Mouse (Mus musculus): ENCODE data around the gene Agap1. TPM values are rescaled to one million over a fixed set of nuclear protein-coding genes. Genes with fewer than 3 reads are reported as not detected.

Gene Agap1
- polyA plus RNA-seq (2015; fragmentation: Nextera tagmentation; extraction: Ambion mirVana): 8.7 and 10.7 TPM in 2 replicates

GRCm38 (mm10) chr1:89454196-89455123 lies at the start of gene Agap1:
Agap1 (plus strand) TSS chr1:89454806.
- peak; percentile 96 for DNase-seq (ENCODE audit: low spot score)
- H3K9ac ChIP-seq (replicated peaks; ENCODE audit: low read depth): peak within 1 kb of the TSS; percentile 68
- ATAC-seq: peak; percentile 97
- TF ChIP-seq EP300 (IDR thresholded peaks at IDR 0.05) (no peak), CTCF (IDR thresholded peaks at IDR 0.05) (no peak)
- peak within 1 kb of the TSS; percentile 93 for H3K4me2 ChIP-seq (replicated peaks; ENCODE audit: low read depth, low read length)
- no peaks in the 10 kb centered on the region for H3K36me3 ChIP-seq (ENCODE audit: insufficient read depth, low read length)
- H3K9me3 ChIP-seq (ENCODE audit: low read length): 0 out of 2 replicates have a peak, but pooled peaks cover 5% of the 10 kb centered on the region
- peak within 1 kb of the TSS; percentile 87 for H3K4me3 ChIP-seq (ENCODE audit: low read depth, low read length)
- WGBS: under 1% methylated on average over 62 of the region's 118 CpGs
- peaks cover 7% of the 10 kb centered on the region; the same call in 1 of the 2 replicates for H3K4me1 ChIP-seq (ENCODE audit: insufficient read depth, low read depth, low read length)
- H3K27me3 ChIP-seq (replicated peaks; ENCODE audit: insufficient read depth, low read length): no peaks in the 10 kb centered on the region
- H3K27ac ChIP-seq (ENCODE audit: low read length): peak within 1 kb of the TSS; percentile 90

- ATAC-seq (no peak), DNase-seq (ENCODE audit: low spot score) (no peak)
- Histone ChIP-seq H3K27ac (ENCODE audit: low read length) (no peak overlapping the region), H3K27me3 (replicated peaks; ENCODE audit: insufficient read depth, low read length) (no peaks in the 10 kb centered on the region), H3K4me1 (ENCODE audit: insufficient read depth, low read depth, low read length) (no peaks in the 10 kb centered on the region), H3K9ac (replicated peaks; ENCODE audit: low read depth) (no peak overlapping the region), H3K4me3 (ENCODE audit: low read depth, low read length) (no peak overlapping the region), H3K9me3 (ENCODE audit: low read length) (no peaks in the 10 kb centered on the region), H3K36me3 (ENCODE audit: insufficient read depth, low read length) (no peaks in the 10 kb centered on the region), H3K4me2 (replicated peaks; ENCODE audit: low read depth, low read length) (no peak overlapping the region)
- 52% methylated on average over 6 of the region's 6 CpGs for WGBS
- no peak for TF ChIP-seq EP300 (IDR thresholded peaks at IDR 0.05)
Observed at GRCm38 (mm10) chr1:89405991-89406390, 48.6 kb upstream of the Agap1 start.

- Histone ChIP-seq H3K9me3 (ENCODE audit: low read length) (no peaks in the 10 kb centered on the region), H3K4me3 (ENCODE audit: low read depth, low read length) (no peak overlapping the region), H3K4me2 (replicated peaks; ENCODE audit: low read depth, low read length) (no peak overlapping the region), H3K4me1 (ENCODE audit: insufficient read depth, low read depth, low read length) (0 out of 2 replicates have a peak, but pooled peaks cover 4% of the 10 kb centered on the region), H3K36me3 (ENCODE audit: insufficient read depth, low read length) (no peaks in the 10 kb centered on the region), H3K27ac (ENCODE audit: low read length) (no peak overlapping the region), H3K9ac (replicated peaks; ENCODE audit: low read depth) (no peak overlapping the region), H3K27me3 (replicated peaks; ENCODE audit: insufficient read depth, low read length) (no peaks in the 10 kb centered on the region)
- TF ChIP-seq EP300 (IDR thresholded peaks at IDR 0.05) (no peak), CTCF (IDR thresholded peaks at IDR 0.05) (no peak)
- ATAC-seq: no peak
- no peak for DNase-seq (ENCODE audit: low spot score)
- 81% methylated on average over 8 of the region's 8 CpGs for WGBS
Observed at GRCm38 (mm10) chr1:89407986-89408385, 46.6 kb upstream of the Agap1 start.

- H3K4me2 ChIP-seq (replicated peaks; ENCODE audit: low read depth, low read length): no peak overlapping the region
- 59% methylated on average over 2 of the region's 2 CpGs for WGBS
- peak; percentile 90 for ATAC-seq
- H3K27me3 ChIP-seq (replicated peaks; ENCODE audit: insufficient read depth, low read length): no peaks in the 10 kb centered on the region
- peak; percentile 76 for DNase-seq (ENCODE audit: low spot score)
- H3K27ac ChIP-seq (ENCODE audit: low read length): no peak overlapping the region
- no peak overlapping the region for H3K4me3 ChIP-seq (ENCODE audit: low read depth, low read length)
- H3K4me1 ChIP-seq (ENCODE audit: insufficient read depth, low read depth, low read length): peaks cover 4% of the 10 kb centered on the region; the same call in 1 of the 2 replicates
- H3K9me3 ChIP-seq (ENCODE audit: low read length): no peaks in the 10 kb centered on the region
- TF ChIP-seq CTCF (IDR thresholded peaks at IDR 0.05) (no peak), EP300 (IDR thresholded peaks at IDR 0.05) (no peak; the same call in 1 of the 2 replicates)
- H3K36me3 ChIP-seq (ENCODE audit: insufficient read depth, low read length): no peaks in the 10 kb centered on the region
- H3K9ac ChIP-seq (replicated peaks; ENCODE audit: low read depth): no peak overlapping the region
Observed at GRCm38 (mm10) chr1:89413122-89413521, 41.5 kb upstream of the Agap1 start.

GRCm38 (mm10) chr1:89414563-89414962 lies 40.0 kb upstream of the Agap1 start:
- H3K9me3 ChIP-seq (ENCODE audit: low read length): no peaks in the 10 kb centered on the region
- DNase-seq (ENCODE audit: low spot score) (peak; percentile 62), ATAC-seq (peak; percentile 54)
- no peaks in the 10 kb centered on the region for H3K36me3 ChIP-seq (ENCODE audit: insufficient read depth, low read length)
- TF ChIP-seq EP300 (IDR thresholded peaks at IDR 0.05) (0 out of 2 replicates have a peak, but pooled peaks have one; percentile 15), CTCF (IDR thresholded peaks at IDR 0.05) (no peak)
- no peaks in the 10 kb centered on the region for H3K27me3 ChIP-seq (replicated peaks; ENCODE audit: insufficient read depth, low read length)
- peaks cover 4% of the 10 kb centered on the region; the same call in 1 of the 2 replicates for H3K4me1 ChIP-seq (ENCODE audit: insufficient read depth, low read depth, low read length)
- no peak overlapping the region for H3K9ac ChIP-seq (replicated peaks; ENCODE audit: low read depth)
- no peak overlapping the region for H3K4me2 ChIP-seq (replicated peaks; ENCODE audit: low read depth, low read length)
- WGBS: 54% methylated on average over 9 of the region's 9 CpGs
- no peak overlapping the region for H3K27ac ChIP-seq (ENCODE audit: low read length)
- no peak overlapping the region for H3K4me3 ChIP-seq (ENCODE audit: low read depth, low read length)

- ATAC-seq (no peak), DNase-seq (ENCODE audit: low spot score) (no peak)
- Histone ChIP-seq H3K36me3 (ENCODE audit: insufficient read depth, low read length) (no peaks in the 10 kb centered on the region), H3K27me3 (replicated peaks; ENCODE audit: insufficient read depth, low read length) (no peaks in the 10 kb centered on the region), H3K4me1 (ENCODE audit: insufficient read depth, low read depth, low read length) (peaks cover 4% of the 10 kb centered on the region; the same call in 1 of the 2 replicates), H3K9me3 (ENCODE audit: low read length) (no peaks in the 10 kb centered on the region), H3K4me2 (replicated peaks; ENCODE audit: low read depth, low read length) (no peak overlapping the region), H3K4me3 (ENCODE audit: low read depth, low read length) (no peak overlapping the region), H3K27ac (ENCODE audit: low read length) (no peak overlapping the region), H3K9ac (replicated peaks; ENCODE audit: low read depth) (no peak overlapping the region)
- no peak for TF ChIP-seq EP300 (IDR thresholded peaks at IDR 0.05)
- 32% methylated on average over 5 of the region's 5 CpGs for WGBS
Observed at GRCm38 (mm10) chr1:89416929-89417328, 37.7 kb upstream of the Agap1 start.
